ENCODE assay signal across 25 mouse cellular contexts in genomic region chr9:72667126-72667525, GRCm38 (mm10). TPM values are rescaled to one million over a fixed set of nuclear protein-coding genes. Genes with fewer than 3 reads are reported as not detected.
A peak's percentile ranks its signal among the peaks of the same experiment; 100 is the strongest.
DNase-seq lines count a peak whose midpoint lies in the region; ATAC-seq and TF ChIP-seq lines count a peak whose summit lies in the region.
"Had no signal": no experiment of that assay in that cellular context is flagged by ENCODE, and none has a peak within 500 bp of the region (broad histone marks: within the 10 kb centered on the region; RNA-seq: fewer than 3 reads in every experiment).

No protein-coding gene starts in this region.

- WGBS in forebrain, embryonic 13.5 days, result 81% methylated on average over 3 of the region's 3 CpGs
- WGBS in forebrain, embryonic 16.5 days, result 75% methylated on average over 3 of the region's 3 CpGs
- WGBS in hindbrain, embryonic 13.5 days, result 91% methylated on average over 3 of the region's 3 CpGs
- WGBS in hindbrain, embryonic 16.5 days, result 89% methylated on average over 3 of the region's 3 CpGs
- whole genome bisulfite sequencing in stomach, embryonic 16.5 days, result 67% methylated on average over 3 of the region's 3 CpGs
- 53% methylated on average over 3 of the region's 3 CpGs for WGBS in stomach, postnatal 0 days
- WGBS in intestine, postnatal 0 days, result 53% methylated on average over 3 of the region's 3 CpGs

- 0 out of 2 replicates have a peak overlapping the region, but pooled peaks have one; percentile 1 for H3K4me2 ChIP-seq in forebrain, embryonic 13.5 days
- no peak overlapping the region for H3K4me2 ChIP-seq in forebrain, embryonic 16.5 days (ENCODE audit: low read length)
- no peak overlapping the region for H3K4me2 ChIP-seq in hindbrain, embryonic 13.5 days
- H3K4me2 ChIP-seq in hindbrain, embryonic 16.5 days (ENCODE audit: low read length), result no peak overlapping the region
- no peak overlapping the region for H3K4me2 ChIP-seq in stomach, embryonic 16.5 days (ENCODE audit: low read depth, low read length)
- no peak overlapping the region for H3K4me2 ChIP-seq in stomach, postnatal 0 days (replicated peaks; ENCODE audit: low read depth)
- H3K4me2 ChIP-seq in intestine, postnatal 0 days (replicated peaks; ENCODE audit: low read depth), result no peak overlapping the region
- H3K4me2 ChIP-seq: embryonic facial prominence, embryonic 12.5 days had no signal

- no peaks in the 10 kb centered on the region for H3K9me3 ChIP-seq in forebrain, embryonic 13.5 days (replicated peaks)
- no peaks in the 10 kb centered on the region for H3K9me3 ChIP-seq in forebrain, embryonic 16.5 days (ENCODE audit: control insufficient read depth, low read length)
- H3K9me3 ChIP-seq in hindbrain, embryonic 13.5 days, result no peaks in the 10 kb centered on the region
- no peaks in the 10 kb centered on the region for H3K9me3 ChIP-seq in hindbrain, embryonic 16.5 days (ENCODE audit: control insufficient read depth, low read length)
- H3K9me3 ChIP-seq in stomach, embryonic 16.5 days (replicated peaks; ENCODE audit: control insufficient read depth, low read length), result no peaks in the 10 kb centered on the region
- H3K9me3 ChIP-seq in stomach, postnatal 0 days (ENCODE audit: control insufficient read depth, low read length), result no peaks in the 10 kb centered on the region
- H3K9me3 ChIP-seq in intestine, postnatal 0 days (ENCODE audit: control insufficient read depth), result no peaks in the 10 kb centered on the region
- H3K9me3 ChIP-seq: embryonic facial prominence, embryonic 12.5 days; midbrain, embryonic 10.5 days had no signal

- H3K36me3 ChIP-seq in forebrain, embryonic 13.5 days (ENCODE audit: poor library complexity, severe bottlenecking), result peaks cover 45% of the 10 kb centered on the region
- peaks cover 11% of the 10 kb centered on the region for H3K36me3 ChIP-seq in forebrain, embryonic 16.5 days (ENCODE audit: control insufficient read depth, insufficient read depth)
- peaks cover 28% of the 10 kb centered on the region for H3K36me3 ChIP-seq in hindbrain, embryonic 13.5 days
- peaks cover 13% of the 10 kb centered on the region for H3K36me3 ChIP-seq in hindbrain, embryonic 16.5 days (ENCODE audit: control insufficient read depth, insufficient read depth, low read length)
- peaks cover 10% of the 10 kb centered on the region for H3K36me3 ChIP-seq in stomach, embryonic 16.5 days (ENCODE audit: control insufficient read depth, insufficient read depth, low read length)
- peaks cover 8% of the 10 kb centered on the region for H3K36me3 ChIP-seq in stomach, postnatal 0 days (ENCODE audit: control insufficient read depth, insufficient read depth, low read length)
- H3K36me3 ChIP-seq in intestine, postnatal 0 days (ENCODE audit: control insufficient read depth, insufficient read depth), result peaks cover 35% of the 10 kb centered on the region

- no peak overlapping the region for H3K27ac ChIP-seq in forebrain, embryonic 13.5 days
- no peak overlapping the region for H3K27ac ChIP-seq in forebrain, embryonic 16.5 days (ENCODE audit: low read length)
- H3K27ac ChIP-seq in hindbrain, embryonic 13.5 days, result no peak overlapping the region
- H3K27ac ChIP-seq in hindbrain, embryonic 16.5 days (ENCODE audit: low read depth, low read length), result no peak overlapping the region
- H3K27ac ChIP-seq in stomach, embryonic 16.5 days (ENCODE audit: low read length), result no peak overlapping the region; the same call in 1 of the 2 replicates
- no peak overlapping the region for H3K27ac ChIP-seq in stomach, postnatal 0 days (replicated peaks)
- H3K27ac ChIP-seq in intestine, postnatal 0 days (ENCODE audit: low read depth, low read length), result no peak overlapping the region
- no peak overlapping the region for H3K27ac ChIP-seq in left cerebral cortex, adult 2 months
- H3K27ac ChIP-seq: embryonic facial prominence, embryonic 12.5 days; macrophage; midbrain, embryonic 10.5 days had no signal

- intact Hi-C loops in left cerebral cortex, adult 2 months (cut with DNase I), result no loop called here

- peaks cover 58% of the 10 kb centered on the region for H3K4me1 ChIP-seq in forebrain, embryonic 13.5 days
- H3K4me1 ChIP-seq in forebrain, embryonic 16.5 days (replicated peaks; ENCODE audit: control insufficient read depth, insufficient read depth, low read length), result peaks cover 39% of the 10 kb centered on the region
- peaks cover 55% of the 10 kb centered on the region for H3K4me1 ChIP-seq in hindbrain, embryonic 13.5 days (replicated peaks)
- peaks cover 30% of the 10 kb centered on the region for H3K4me1 ChIP-seq in hindbrain, embryonic 16.5 days (ENCODE audit: control insufficient read depth, insufficient read depth, low read depth, low read length)
- H3K4me1 ChIP-seq in stomach, embryonic 16.5 days (ENCODE audit: control insufficient read depth, insufficient read depth, low read length), result peaks cover 28% of the 10 kb centered on the region
- H3K4me1 ChIP-seq in stomach, postnatal 0 days (replicated peaks; ENCODE audit: control insufficient read depth, insufficient read depth), result 0 out of 2 replicates have a peak, but pooled peaks cover 4% of the 10 kb centered on the region
- H3K4me1 ChIP-seq in intestine, postnatal 0 days (replicated peaks; ENCODE audit: control insufficient read depth, insufficient read depth, low read length), result 0 out of 2 replicates have a peak, but pooled peaks cover 3% of the 10 kb centered on the region

- no peak for TF ChIP-seq CTCF in stomach, postnatal 0 days (IDR thresholded peaks at IDR 0.05; ENCODE audit: low read depth)
- TF ChIP-seq CTCF in intestine, postnatal 0 days (IDR thresholded peaks at IDR 0.05; ENCODE audit: low read depth), result no peak
- TF ChIP-seq CTCF in left cerebral cortex, adult 2 months (IDR thresholded peaks at IDR 0.05), result no peak

- no peak for TF ChIP-seq EP300 in stomach, postnatal 0 days (optimal IDR thresholded peaks at IDR 0.05)

- no peak overlapping the region for H3K4me3 ChIP-seq in forebrain, embryonic 13.5 days
- H3K4me3 ChIP-seq in forebrain, embryonic 16.5 days (replicated peaks; ENCODE audit: low read length), result no peak overlapping the region
- H3K4me3 ChIP-seq in hindbrain, embryonic 13.5 days, result no peak overlapping the region
- H3K4me3 ChIP-seq in hindbrain, embryonic 16.5 days (ENCODE audit: low read length), result no peak overlapping the region
- no peak overlapping the region for H3K4me3 ChIP-seq in stomach, embryonic 16.5 days (replicated peaks; ENCODE audit: low read length)
- no peak overlapping the region for H3K4me3 ChIP-seq in stomach, postnatal 0 days (ENCODE audit: low read depth, low read length)
- H3K4me3 ChIP-seq in intestine, postnatal 0 days (ENCODE audit: low read depth, low read length), result no peak overlapping the region
- no peak overlapping the region for H3K4me3 ChIP-seq in left cerebral cortex, adult 2 months
- H3K4me3 ChIP-seq: embryonic facial prominence, embryonic 12.5 days; midbrain, embryonic 10.5 days; myocyte had no signal

- ATAC-seq in forebrain, embryonic 13.5 days, result no peak
- ATAC-seq in forebrain, embryonic 16.5 days, result no peak
- ATAC-seq in hindbrain, embryonic 13.5 days (ENCODE audit: low FRiP score), result no peak
- no peak for ATAC-seq in hindbrain, embryonic 16.5 days
- no peak for ATAC-seq in stomach, embryonic 16.5 days (ENCODE audit: insufficient read depth, low FRiP score)
- no peak for ATAC-seq in stomach, postnatal 0 days (ENCODE audit: low FRiP score, low TSS enrichment)
- ATAC-seq in intestine, postnatal 0 days, result no peak
- ATAC-seq: activated CD4-positive, CD25-positive, alpha-beta regulatory T cell, adult 4 months; forebrain, embryonic 14.5 days; lung, postnatal 0 days; midbrain, embryonic 16.5 days; Patski had no signal

- H3K27me3 ChIP-seq in forebrain, embryonic 13.5 days, result no peaks in the 10 kb centered on the region
- no peaks in the 10 kb centered on the region for H3K27me3 ChIP-seq in forebrain, embryonic 16.5 days (replicated peaks; ENCODE audit: control insufficient read depth, insufficient read depth, low read length)
- no peaks in the 10 kb centered on the region for H3K27me3 ChIP-seq in hindbrain, embryonic 13.5 days
- no peaks in the 10 kb centered on the region for H3K27me3 ChIP-seq in hindbrain, embryonic 16.5 days (replicated peaks; ENCODE audit: control insufficient read depth, insufficient read depth, low read length)
- no peaks in the 10 kb centered on the region for H3K27me3 ChIP-seq in stomach, embryonic 16.5 days (ENCODE audit: control insufficient read depth, insufficient read depth, low read length)
- H3K27me3 ChIP-seq in stomach, postnatal 0 days (ENCODE audit: control insufficient read depth, insufficient read depth, low read length), result no peaks in the 10 kb centered on the region
- H3K27me3 ChIP-seq in intestine, postnatal 0 days (replicated peaks; ENCODE audit: control insufficient read depth, insufficient read depth, low read length), result no peaks in the 10 kb centered on the region
- H3K27me3 ChIP-seq: embryonic facial prominence, embryonic 12.5 days; Patski had no signal

- no peak for DNase-seq in stomach, postnatal 0 days (ENCODE audit: low spot score)
- no peak for DNase-seq in left cerebral cortex, adult 2 months (ENCODE audit: extremely low spot score in 1 of 2, low spot score in 2 of 2)
- DNase-seq: adrenal gland, adult 8-10 months; cerebellum, adult 11-12 months; cerebellum, postnatal 14 days; gastrocnemius, postnatal 10 days; heart, adult 18-20 months; heart, postnatal 10 days; kidney, adult 18-20 months; kidney, postnatal 10 days had no signal

- peak overlapping the region; percentile 8; the same call in 1 of the 2 replicates for H3K9ac ChIP-seq in forebrain, embryonic 13.5 days
- H3K9ac ChIP-seq in forebrain, embryonic 16.5 days (replicated peaks; ENCODE audit: low read depth, low read length), result no peak overlapping the region
- H3K9ac ChIP-seq in hindbrain, embryonic 13.5 days, result 0 out of 2 replicates have a peak overlapping the region, but pooled peaks have one; percentile 51
- no peak overlapping the region for H3K9ac ChIP-seq in hindbrain, embryonic 16.5 days (ENCODE audit: low read depth, low read length)
- peak overlapping the region; percentile 31; the same call in 1 of the 2 replicates for H3K9ac ChIP-seq in stomach, embryonic 16.5 days (ENCODE audit: low read length)
- no peak overlapping the region for H3K9ac ChIP-seq in stomach, postnatal 0 days (ENCODE audit: low read length)
- H3K9ac ChIP-seq in intestine, postnatal 0 days (ENCODE audit: low read depth, low read length), result no peak overlapping the region
- H3K9ac ChIP-seq: embryonic facial prominence, embryonic 12.5 days had no signal

RNA-seq across cellular contexts. Expression of gene Nedd4, which starts 5.0 kb away (rescaled TPM):
- polyA plus RNA-seq in forebrain, embryonic 13.5 days (2015; fragmentation: Nextera tagmentation; extraction: Ambion mirVana), result 552 and 600 TPM in 2 replicates
- 415 and 474 TPM in 2 replicates for polyA plus RNA-seq in forebrain, embryonic 16.5 days (2015; fragmentation: Nextera tagmentation; extraction: Ambion mirVana)
- 514 and 518 TPM in 2 replicates for polyA plus RNA-seq in hindbrain, embryonic 13.5 days (2015; fragmentation: Nextera tagmentation; extraction: Ambion mirVana)
- polyA plus RNA-seq in hindbrain, embryonic 16.5 days (2015; fragmentation: Nextera tagmentation; extraction: Ambion mirVana), result 377 and 405 TPM in 2 replicates
- polyA plus RNA-seq in stomach, embryonic 16.5 days (2015; fragmentation: Nextera tagmentation; extraction: Ambion mirVana), result 548 TPM in 2 replicates
- polyA plus RNA-seq in stomach, postnatal 0 days (2015; fragmentation: Nextera tagmentation; extraction: Ambion mirVana), result 175 and 195 TPM in 2 replicates
- polyA plus RNA-seq in intestine, postnatal 0 days (2015; fragmentation: Nextera tagmentation; extraction: Ambion mirVana), result 142 and 160 TPM in 2 replicates
- total RNA-seq in left cerebral cortex, adult 2 months (2021), result 100 to 1,000 TPM; 268 to 283 TPM

Comparison
In these comparisons a context has a peak if more than half of its experiments do, and no peak if none do; other contexts are left out.
1. H3K9ac ChIP-seq: peak in forebrain, embryonic 13.5 days (single experiment), hindbrain, embryonic 13.5 days (single experiment) and stomach, embryonic 16.5 days (single experiment); none in forebrain, embryonic 16.5 days (single experiment), hindbrain, embryonic 16.5 days (single experiment), stomach, postnatal 0 days (single experiment) and intestine, postnatal 0 days (single experiment).